Mouse (Mus musculus) G1E (cell line): Measurements from ENCODE around the gene Slc35a1. TPM values are rescaled to one million over a fixed set of nuclear protein-coding genes. Genes with fewer than 3 reads are reported as not detected.
"Not testable (repeated sequence)": the region's sequence is repeated elsewhere in the genome, so short reads cannot be mapped to it uniquely, and the experiment has no call there.

Source experiments
- ATAC-seq: 2 replicates; pipeline ENCODE4 v1.8.0; 2016; ENCODE audit warnings: mild to moderate bottlenecking; ENCODE audit not compliant: insufficient number of reproducible peaks, poor library complexity, low FRiP score, severe bottlenecking; ENCODE audit errors: extremely low read depth
- DNase-seq: peaks from one replicate; pipeline ENCODE4 v3.0.0; 2012; ENCODE audit warnings: low spot score
- H3K27me3 ChIP-seq: 2 replicates; pipeline ENCODE4 v1.6.1; 2012; ENCODE audit warnings: mild to moderate bottlenecking, low read length, inconsistent platforms; ENCODE audit not compliant: insufficient read depth
- H3K36me3 ChIP-seq: replicated peaks from 2 replicates; pipeline ENCODE3; 2012; ENCODE audit warnings: mild to moderate bottlenecking, inconsistent platforms
- H3K4me1 ChIP-seq: 2 replicates; pipeline ENCODE4 v1.6.1; 2012; ENCODE audit warnings: low read depth, low read length, inconsistent platforms, mixed read lengths; ENCODE audit not compliant: insufficient read depth
- H3K4me3 ChIP-seq: 2 replicates; pipeline ENCODE4 v1.5.1; 2012; ENCODE audit warnings: low read depth, mild to moderate bottlenecking, inconsistent platforms, low read length, moderate library complexity, mixed read lengths
- H3K9me3 ChIP-seq: replicated peaks from 2 replicates; pipeline ENCODE4 v1.6.1; 2012; ENCODE audit warnings: inconsistent platforms
- CTCF ChIP-seq: IDR thresholded peaks from 2 replicates; pipeline ENCODE4 v1.5.1; 2012; ENCODE audit warnings: low read depth, low read length, inconsistent platforms, mixed read lengths
- GATA1 ChIP-seq: IDR thresholded peaks from 2 replicates; pipeline ENCODE4 v1.6.1; 2012; ENCODE audit warnings: borderline replicate concordance, low read length, inconsistent platforms, mixed read lengths
- GATA2 ChIP-seq: IDR thresholded peaks from 2 replicates; pipeline ENCODE4 v1.6.1; 2012; ENCODE audit warnings: low read depth, low read length, inconsistent platforms, borderline replicate concordance
- POLR2AphosphoS5 ChIP-seq: IDR thresholded peaks from 2 replicates; pipeline ENCODE4 v1.6.1; 2012; ENCODE audit warnings: low read depth, low read length, inconsistent platforms; ENCODE audit not compliant: insufficient replicate concordance
- TAL1 ChIP-seq: conservative IDR thresholded peaks from 2 replicates; pipeline ENCODE4 v1.6.1; 2012; ENCODE audit warnings: low read depth, low read length, inconsistent platforms, mixed read lengths
- polyA plus RNA-seq: library from polyadenylated mRNA; stranded (reverse); fragments of >175 nt; gene quantifications from 2 replicates; pipeline ENCODE4 v1.2.3, GENCODE M21; 2012
- total RNA-seq, 2 experiments: library from RNA; stranded (forward) in 1 of 2; stranded (reverse) in 1 of 2; fragments of 200-1000 nt in 1 of 2; fragments of >200 nt in 1 of 2; fragmentation: Nextera tagmentation in 1 of 2; gene quantifications; 2 replicates each; pipeline ENCODE4 v1.2.3; 2014 to 2017

Slc35a1 gene
- total RNA-seq (2014; fragmentation: Nextera tagmentation) (41.2 and 73.2 TPM in 2 replicates), total RNA-seq (2017) (41.5 and 52.6 TPM in 2 replicates), polyA plus RNA-seq (4.0 and 4.7 TPM in 2 replicates)

DNA sequence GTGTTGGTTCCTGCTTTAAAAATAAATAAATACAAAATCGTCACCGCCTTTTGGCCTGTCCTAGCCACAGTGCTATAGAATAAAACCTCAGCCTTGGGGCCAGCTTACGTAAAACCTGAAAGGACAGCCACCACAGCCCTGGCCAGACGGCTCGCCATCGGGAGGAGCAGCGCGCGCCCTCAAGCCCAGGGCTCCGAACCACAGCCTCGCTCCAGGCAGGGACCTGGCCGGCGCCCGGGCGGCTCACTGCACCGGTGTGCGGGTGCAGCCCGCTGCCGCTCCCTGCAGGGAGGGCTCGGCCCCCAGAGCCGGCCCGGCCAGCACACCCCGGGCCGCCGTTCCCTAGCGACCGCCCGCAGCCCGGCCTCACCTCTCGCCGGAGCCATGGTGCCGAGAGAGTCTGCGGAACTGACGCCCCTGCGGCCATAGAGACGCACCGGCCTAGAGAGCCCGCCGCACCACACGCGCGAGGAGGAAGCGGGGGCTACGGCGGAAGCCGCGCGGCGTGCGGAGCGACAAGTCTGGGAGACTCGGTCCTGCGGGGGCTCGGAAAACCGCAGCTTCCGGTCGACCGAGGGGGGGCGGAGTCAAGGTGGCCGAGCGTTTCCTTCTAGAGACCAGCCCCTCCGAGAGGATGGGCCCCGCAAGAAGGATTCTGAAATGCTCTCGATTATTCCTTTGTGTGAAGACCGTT, at the start of gene Slc35a1:
Slc35a1 (minus strand) TSS at position 565 of the 694 bp plus-strand sequence.
- no peak for TF ChIP-seq POLR2AphosphoS5
- no peak for TF ChIP-seq CTCF
- no peak for TF ChIP-seq GATA1
- no peak for TF ChIP-seq GATA2
- TF ChIP-seq TAL1 = no peak
- Histone ChIP-seq H3K4me1 (peaks cover 21% of the 10 kb centered on the region), H3K27me3 (peaks cover 4% of the 10 kb centered on the region; the same call in 1 of the 2 replicates), H3K36me3 (peaks cover 20% of the 10 kb centered on the region), H3K9me3 (no peaks in the 10 kb centered on the region), H3K4me3 (peak within 1 kb of the TSS; percentile 88)
- ATAC-seq (peak; percentile 89), DNase-seq (peak; percentile 80)

DNA sequence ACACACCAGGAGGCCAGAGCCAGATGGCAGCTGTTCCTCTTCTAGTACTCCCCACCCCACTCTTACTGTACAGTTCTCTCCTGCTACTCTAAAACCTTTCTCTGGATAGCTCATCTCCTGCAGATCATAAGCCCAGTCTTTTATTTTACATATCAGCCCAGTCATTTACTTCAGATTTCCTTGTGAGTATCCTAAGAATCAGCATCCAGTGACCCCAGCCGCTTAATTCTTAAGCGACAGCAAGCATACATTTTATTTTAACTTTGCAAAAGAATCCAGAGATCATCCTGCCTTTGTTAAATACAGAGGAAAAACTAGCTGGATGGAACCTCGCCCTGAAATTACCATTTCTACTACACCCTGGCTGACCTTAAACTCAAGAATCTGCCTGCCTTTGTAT, 47.2 kb upstream of the Slc35a1 start:
- H3K4me3 ChIP-seq = no peak overlapping the region
- H3K36me3 ChIP-seq = no peaks in the 10 kb centered on the region
- H3K27me3 ChIP-seq = peaks cover 26% of the 10 kb centered on the region
- H3K4me1 ChIP-seq = peaks cover 8% of the 10 kb centered on the region
- ATAC-seq (no peak), DNase-seq (no peak)
- H3K9me3 ChIP-seq = no peaks in the 10 kb centered on the region
- TF ChIP-seq CTCF (no peak), TAL1 (no peak), GATA2 (no peak)

DNA sequence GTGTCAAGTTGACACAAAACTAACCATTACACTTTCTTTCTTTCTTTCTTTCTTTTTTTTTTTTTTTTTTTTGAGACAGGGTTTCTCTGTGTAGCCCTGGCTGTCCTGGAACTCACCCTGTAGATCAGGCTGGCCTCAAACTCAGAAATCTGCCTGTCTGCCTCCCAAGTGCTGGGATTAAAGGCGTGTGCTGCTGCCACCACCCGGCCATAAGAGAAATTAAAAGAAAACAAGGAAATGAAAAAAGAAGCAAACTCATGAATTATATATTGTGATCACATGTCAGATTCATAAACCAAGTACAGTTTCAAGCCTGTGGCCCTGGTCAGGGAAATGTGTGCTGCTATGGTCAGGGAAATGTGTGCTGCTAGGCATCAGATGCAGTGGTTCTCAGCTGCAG, 46.2 kb upstream of the Slc35a1 start:
- not testable (repeated sequence) for H3K4me3 ChIP-seq

DNA sequence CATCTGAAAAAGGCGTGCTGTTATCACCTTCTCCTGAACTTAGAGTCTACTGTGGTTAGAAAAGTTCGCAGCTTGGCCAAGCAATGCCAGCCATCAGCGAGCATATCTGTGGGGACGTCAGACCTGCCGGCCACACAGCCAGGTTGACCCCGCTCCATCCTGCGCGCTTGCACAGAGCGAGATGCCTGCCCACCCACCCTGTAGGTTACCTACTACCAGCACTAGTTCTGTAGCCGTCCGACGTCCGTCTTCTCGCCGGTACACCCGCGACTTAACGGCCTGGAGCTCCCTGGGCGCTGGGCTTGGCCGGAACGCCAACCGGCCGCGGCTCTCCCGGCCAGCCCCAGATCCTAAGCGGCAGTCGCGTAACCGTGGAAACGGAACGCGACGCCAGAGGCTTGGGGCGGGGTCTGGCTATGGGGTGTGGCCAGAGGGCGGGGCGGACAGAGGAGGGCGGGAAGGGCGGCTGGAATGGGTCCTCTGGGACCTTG, 42.7 kb upstream of the Slc35a1 start, which contains the start of gene Cfap206:
Cfap206 (minus strand) TSS at position 356 of the 491 bp plus-strand sequence.
- ATAC-seq = no peak; the same call in 1 of the 2 replicates
- H3K4me1 ChIP-seq = peaks cover 8% of the 10 kb centered on the region
- H3K9me3 ChIP-seq = no peaks in the 10 kb centered on the region
- peak; percentile 12 for DNase-seq
- TF ChIP-seq CTCF (no peak), GATA1 (no peak)
- H3K36me3 ChIP-seq = no peaks in the 10 kb centered on the region
- H3K27me3 ChIP-seq = peaks cover 13% of the 10 kb centered on the region
- peak within 1 kb of the TSS; percentile 64; the same call in 1 of the 2 replicates for H3K4me3 ChIP-seq

More for the DNA sequence above, 46.2 kb upstream of the Slc35a1 start:
- H3K9me3 ChIP-seq, DNase-seq, H3K36me3 ChIP-seq, ATAC-seq, H3K4me1 ChIP-seq: not testable (repeated sequence)
- peaks cover 16% of the 10 kb centered on the region for H3K27me3 ChIP-seq

DNA sequence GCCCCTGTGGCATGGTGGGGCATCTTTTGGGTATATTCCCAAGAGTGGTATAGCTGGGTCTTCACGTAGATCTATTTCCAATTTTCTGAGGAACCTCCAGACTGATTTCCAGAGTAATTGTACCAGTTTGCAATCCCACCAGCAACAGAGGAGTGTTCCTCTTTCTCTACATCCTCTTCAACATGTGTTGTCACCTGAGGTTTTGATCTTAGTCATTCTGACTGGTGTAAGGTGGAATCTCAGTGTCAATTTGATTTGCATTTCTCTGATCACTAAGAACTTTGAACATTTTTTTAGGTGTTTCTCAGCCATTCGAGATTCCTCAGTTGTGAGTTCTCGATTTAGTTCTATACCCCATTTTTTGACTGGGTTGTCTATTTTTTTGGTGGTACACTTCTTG, 38.5 kb upstream of the Slc35a1 start:
- H3K4me3 ChIP-seq, DNase-seq, H3K4me1 ChIP-seq, H3K9me3 ChIP-seq, ATAC-seq, H3K36me3 ChIP-seq: not testable (repeated sequence)
- H3K27me3 ChIP-seq = peaks cover 15% of the 10 kb centered on the region

DNA sequence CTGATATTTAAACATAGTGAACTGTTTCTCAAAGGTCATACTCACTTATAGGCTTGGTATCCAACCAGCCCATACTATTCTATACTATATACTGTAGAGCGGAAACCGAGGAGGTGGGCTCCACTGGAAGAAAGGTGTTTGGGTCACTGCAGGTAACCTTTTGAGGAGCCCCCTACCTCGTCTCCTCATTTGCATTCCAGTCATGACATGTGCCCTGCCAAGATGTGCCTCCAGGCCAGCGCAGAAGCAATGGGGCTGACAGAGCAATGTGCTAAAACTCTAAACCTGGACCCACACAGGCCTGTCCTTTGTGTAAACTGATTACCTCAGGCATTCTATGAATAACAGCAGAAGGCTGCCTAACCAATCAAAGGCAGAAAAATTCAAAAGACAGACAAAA, 37.1 kb upstream of the Slc35a1 start:
- Histone ChIP-seq H3K27me3 (peaks cover 8% of the 10 kb centered on the region), H3K36me3 (no peaks in the 10 kb centered on the region), H3K9me3 (peaks cover 7% of the 10 kb centered on the region), H3K4me3 (no peak overlapping the region), H3K4me1 (no peaks in the 10 kb centered on the region)
- no peak for DNase-seq
- no peak for ATAC-seq
- TF ChIP-seq GATA1 = no peak
- no peak for TF ChIP-seq POLR2AphosphoS5
- no peak for TF ChIP-seq TAL1
- TF ChIP-seq GATA2 = no peak
- TF ChIP-seq CTCF = no peak

DNA sequence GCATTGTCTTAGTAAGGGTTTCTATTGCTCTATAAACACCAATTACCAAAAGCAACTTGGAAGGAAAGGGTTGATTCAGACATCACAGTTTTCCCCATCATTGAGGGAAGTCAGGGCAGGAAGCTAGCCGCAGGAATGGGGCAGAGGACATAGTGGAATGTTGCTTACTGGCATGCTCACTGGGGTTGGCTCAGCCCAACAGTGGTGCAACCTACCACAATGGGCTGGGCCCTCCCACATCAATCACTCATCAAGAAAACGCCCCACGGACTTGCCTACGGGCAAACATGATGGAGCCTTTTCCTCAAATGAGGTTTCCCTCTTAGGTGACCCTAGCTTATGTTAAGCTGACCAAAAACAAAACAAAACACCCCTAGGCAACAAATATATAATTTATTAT, 35.9 kb upstream of the Slc35a1 start:
- no peak for TF ChIP-seq POLR2AphosphoS5
- no peak for TF ChIP-seq GATA1
- no peak for TF ChIP-seq CTCF
- no peak for TF ChIP-seq GATA2
- TF ChIP-seq TAL1 = no peak
- ATAC-seq (no peak), DNase-seq (no peak)
- Histone ChIP-seq H3K27me3 (peaks cover 8% of the 10 kb centered on the region), H3K36me3 (no peaks in the 10 kb centered on the region), H3K4me1 (no peaks in the 10 kb centered on the region), H3K9me3 (peaks cover 7% of the 10 kb centered on the region), H3K4me3 (no peak overlapping the region)
